Mouse (Mus musculus) brain, embryonic 14.5 days (tissue): ENCODE measurements around the gene Naa60.

Experiments
- CTCF ChIP-seq: fragments of 200-500 bp; IDR thresholded peaks from 2 replicates; pipeline ENCODE4 v1.5.1; 2012; ENCODE audit warnings: inconsistent platforms, mild to moderate bottlenecking, moderate library complexity, borderline replicate concordance; ENCODE audit not compliant: insufficient read depth, insufficient read length; ENCODE audit errors: extremely low read depth
- POLR2A ChIP-seq: fragments of 200-500 bp; IDR thresholded peaks from 2 replicates; pipeline ENCODE4 v1.6.1; 2012; ENCODE audit warnings: mild to moderate bottlenecking, inconsistent platforms, borderline replicate concordance; ENCODE audit not compliant: poor library complexity, insufficient read depth, insufficient read length, severe bottlenecking; ENCODE audit errors: extremely low read depth

DNA sequence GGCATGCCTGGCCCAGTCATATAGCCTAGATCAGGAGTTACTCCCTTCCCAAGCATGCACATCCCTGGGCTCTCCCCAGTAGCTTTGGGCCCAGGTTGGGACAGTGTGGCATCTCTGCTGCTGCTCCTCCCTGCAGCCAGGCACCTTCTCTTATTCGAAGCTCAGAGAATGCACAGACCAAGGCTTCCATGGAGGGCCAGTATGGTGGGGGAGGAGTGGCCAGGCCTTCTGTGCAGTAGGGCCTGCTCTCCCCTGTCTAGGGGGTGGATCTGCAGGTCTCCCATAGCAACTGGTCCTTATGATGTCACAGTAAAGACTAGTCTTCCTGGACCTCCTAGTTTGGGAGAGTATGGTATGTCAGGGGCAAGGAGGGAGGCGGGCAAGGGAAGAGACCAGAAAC is 35.3 kb downstream of the Naa60 start:
- TF ChIP-seq CTCF (no peak), POLR2A (no peak)
